Mouse (Mus musculus) bone marrow macrophage, adult 2 months (primary cell): ENCODE results near the gene Dnm3.

ENCODE experiments used
- CTCF ChIP-seq: IDR thresholded peaks from 2 replicates; pipeline ENCODE4 v1.5.1; 2012; ENCODE audit warnings: low read depth, mild to moderate bottlenecking, low read length, moderate library complexity
- POLR2A ChIP-seq: IDR thresholded peaks from 2 replicates; pipeline ENCODE4 v1.6.1; 2012; ENCODE audit warnings: mild to moderate bottlenecking, low read depth, low read length, borderline replicate concordance

DNA sequence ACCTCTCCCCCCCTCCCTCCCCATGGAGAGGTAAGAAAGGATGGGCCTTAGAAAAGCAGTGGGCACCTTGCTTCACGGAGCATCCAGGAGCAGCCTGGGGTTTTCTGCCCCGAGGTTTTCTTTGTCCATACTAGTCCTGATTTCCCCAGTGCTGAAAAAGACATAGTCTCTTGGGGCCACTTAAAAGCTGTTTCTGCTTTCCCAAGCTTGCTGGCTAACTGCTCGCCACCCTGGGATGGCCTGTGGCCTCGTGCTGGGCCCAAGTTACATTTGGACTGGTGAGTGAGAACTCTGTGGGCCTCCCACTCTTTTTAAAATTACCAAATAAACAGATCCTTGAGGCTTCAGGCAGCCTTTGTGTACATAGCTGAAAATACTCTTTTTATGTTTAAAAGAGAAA lies 500.5 kb downstream of the Dnm3 start:
- TF ChIP-seq CTCF (no peak), POLR2A (no peak)
